Mouse (Mus musculus) liver, embryonic 11.5 days (tissue): ENCODE data around the gene Ndrg3. TPM values are rescaled to one million over a fixed set of nuclear protein-coding genes. Genes with fewer than 3 reads are reported as not detected.
A peak's percentile ranks its signal among the peaks of the same experiment; 100 is the strongest.

ENCODE experiments used
- ATAC-seq: fragments of 200-750 bp; cut with Nextera tagmentation; replicated peaks from 2 replicates; pipeline ENCODE4 v1.8.0; 2017; ENCODE audit warnings: moderate number of reproducible peaks, mild to moderate bottlenecking, moderate TSS enrichment, moderate library complexity; ENCODE audit not compliant: low FRiP score
- DNase-seq: peaks from one replicate; pipeline ENCODE4 v3.0.0-alpha.2; 2017; ENCODE audit warnings: low spot score
- H3K27ac ChIP-seq: fragments of 300-500 bp; sonication (generic); 2 replicates; pipeline ENCODE4 v1.5.1; 2014; ENCODE audit warnings: mild to moderate bottlenecking, low read depth, low read length, control low read depth
- H3K27me3 ChIP-seq: fragments of 300-500 bp; sonication (generic); replicated peaks from 2 replicates; pipeline ENCODE4 v1.6.1; 2014; ENCODE audit warnings: low read length, mixed read lengths; ENCODE audit not compliant: control insufficient read depth, insufficient read depth
- H3K36me3 ChIP-seq: fragments of 300-500 bp; sonication (generic); 2 replicates; pipeline ENCODE4 v1.6.1; 2014; ENCODE audit warnings: mild to moderate bottlenecking, low read length, moderate library complexity, mixed read lengths; ENCODE audit not compliant: control insufficient read depth, insufficient read depth
- H3K4me1 ChIP-seq: fragments of 300-500 bp; sonication (generic); replicated peaks from 2 replicates; pipeline ENCODE4 v1.6.1; 2014; ENCODE audit warnings: low read length, mixed read lengths; ENCODE audit not compliant: control insufficient read depth, insufficient read depth
- H3K4me2 ChIP-seq: fragments of 300-500 bp; sonication (generic); 2 replicates; pipeline ENCODE4 v1.6.1; 2014; ENCODE audit warnings: mild to moderate bottlenecking, control low read depth, moderate library complexity
- H3K4me3 ChIP-seq: fragments of 300-500 bp; sonication (generic); 2 replicates; pipeline ENCODE4 v1.5.1; 2014; ENCODE audit warnings: low read depth, low read length, control low read depth
- H3K9ac ChIP-seq: fragments of 300-500 bp; sonication (generic); 2 replicates; pipeline ENCODE4 v1.6.1; 2014; ENCODE audit warnings: low read depth, low read length, control low read depth
- H3K9me3 ChIP-seq: fragments of 300-500 bp; sonication (generic); 2 replicates; pipeline ENCODE4 v1.6.1; 2016; ENCODE audit warnings: low read length, inconsistent platforms, mixed read lengths; ENCODE audit not compliant: control insufficient read depth
- WGBS: fragments of 180-500 bp; shearing (Covaris S2); extraction: QIAGEN DNeasy Blood & Tissue Kit; methylation state at CpG from one replicate; pipeline ENCODE4 v1.1.7; 2014; 5-methylcytosine and 5-hydroxymethylcytosine counted together
- polyA plus RNA-seq: library from polyadenylated mRNA; unstranded; fragments of >200 nt; fragmentation: Nextera tagmentation; extraction: Ambion mirVana; gene quantifications from 2 replicates; pipeline ENCODE4 v1.2.1, GENCODE M21; 2014

Ndrg3 gene
- polyA plus RNA-seq, 1 experiment from 2014 or later, result 58.9 TPM

GRCm38 (mm10) chr2:156982864-156983263 lies 9.0 kb downstream of the Ndrg3 start:
- Histone ChIP-seq H3K27me3 (no peaks in the 10 kb centered on the region), H3K9ac (no peak overlapping the region), H3K4me2 (peak overlapping the region; percentile 41), H3K4me1 (peaks cover 16% of the 10 kb centered on the region), H3K27ac (peak overlapping the region; percentile 54; the same call in 1 of the 2 replicates), H3K4me3 (no peak overlapping the region), H3K36me3 (peaks cover 4% of the 10 kb centered on the region; the same call in 1 of the 2 replicates), H3K9me3 (no peaks in the 10 kb centered on the region)
- peak; percentile 84 for ATAC-seq
- no peak for DNase-seq
- 36% methylated on average over 2 of the region's 2 CpGs for WGBS

- WGBS, result 75% methylated on average over 4 of the region's 4 CpGs
Measured at GRCm38 (mm10) chr2:156981291-156981690, 10.6 kb downstream of the Ndrg3 start.

GRCm38 (mm10) chr2:156980059-156980458 lies 11.8 kb downstream of the Ndrg3 start:
- ATAC-seq (no peak), DNase-seq (no peak)
- Histone ChIP-seq H3K27me3 (no peaks in the 10 kb centered on the region), H3K4me1 (peaks cover 15% of the 10 kb centered on the region), H3K27ac (no peak overlapping the region), H3K9ac (no peak overlapping the region), H3K4me3 (no peak overlapping the region), H3K9me3 (no peaks in the 10 kb centered on the region), H3K36me3 (peaks cover 4% of the 10 kb centered on the region; the same call in 1 of the 2 replicates), H3K4me2 (no peak overlapping the region)
- 81% methylated on average over 2 of the region's 2 CpGs for WGBS

More at GRCm38 (mm10) chr2:156981291-156981690, 10.6 kb downstream of the Ndrg3 start:
- H3K9ac ChIP-seq, result no peak overlapping the region
- H3K27ac ChIP-seq, result no peak overlapping the region
- no peak for DNase-seq
- H3K36me3 ChIP-seq, result peaks cover 4% of the 10 kb centered on the region; the same call in 1 of the 2 replicates
- peaks cover 11% of the 10 kb centered on the region for H3K4me1 ChIP-seq
- no peak overlapping the region for H3K4me3 ChIP-seq
- H3K4me2 ChIP-seq, result no peak overlapping the region
- no peaks in the 10 kb centered on the region for H3K27me3 ChIP-seq
- ATAC-seq, result no peak
- no peaks in the 10 kb centered on the region for H3K9me3 ChIP-seq

GRCm38 (mm10) chr2:156976711-156977110 lies 15.1 kb downstream of the Ndrg3 start:
- no peaks in the 10 kb centered on the region for H3K9me3 ChIP-seq
- H3K4me2 ChIP-seq, result no peak overlapping the region
- no peaks in the 10 kb centered on the region for H3K27me3 ChIP-seq
- H3K27ac ChIP-seq, result no peak overlapping the region
- peaks cover 4% of the 10 kb centered on the region; the same call in 1 of the 2 replicates for H3K36me3 ChIP-seq
- no peak for DNase-seq
- no peak for ATAC-seq
- H3K4me1 ChIP-seq, result peaks cover 3% of the 10 kb centered on the region
- no peak overlapping the region for H3K4me3 ChIP-seq
- no peak overlapping the region for H3K9ac ChIP-seq

- H3K4me3 ChIP-seq, result no peak overlapping the region
- no peaks in the 10 kb centered on the region for H3K9me3 ChIP-seq
- DNase-seq (no peak), ATAC-seq (no peak; the same call in 1 of the 2 replicates)
- H3K27ac ChIP-seq, result peak overlapping the region; percentile 48; the same call in 1 of the 2 replicates
- WGBS, result 36% methylated on average over 2 of the region's 2 CpGs
- peaks cover 4% of the 10 kb centered on the region; the same call in 1 of the 2 replicates for H3K36me3 ChIP-seq
- H3K9ac ChIP-seq, result no peak overlapping the region
- no peak overlapping the region for H3K4me2 ChIP-seq
- no peaks in the 10 kb centered on the region for H3K27me3 ChIP-seq
- peaks cover 6% of the 10 kb centered on the region for H3K4me1 ChIP-seq
Measured at GRCm38 (mm10) chr2:156974967-156975366, 16.9 kb downstream of the Ndrg3 start.

GRCm38 (mm10) chr2:156973316-156974100 lies 18.3 kb downstream of the Ndrg3 start:
- Histone ChIP-seq H3K4me1 (peaks cover 6% of the 10 kb centered on the region), H3K4me2 (no peak overlapping the region), H3K4me3 (no peak overlapping the region), H3K9ac (no peak overlapping the region), H3K36me3 (peaks cover 4% of the 10 kb centered on the region; the same call in 1 of the 2 replicates), H3K9me3 (no peaks in the 10 kb centered on the region), H3K27me3 (no peaks in the 10 kb centered on the region), H3K27ac (no peak overlapping the region)
- ATAC-seq, result no peak
- WGBS, result 80% methylated on average over 5 of the region's 5 CpGs
- DNase-seq, result no peak

- H3K4me3 ChIP-seq, result no peak overlapping the region
- WGBS, result 68% methylated on average over 7 of the region's 7 CpGs
- peaks cover 2% of the 10 kb centered on the region for H3K4me1 ChIP-seq
- no peaks in the 10 kb centered on the region for H3K36me3 ChIP-seq
- H3K9me3 ChIP-seq, result no peaks in the 10 kb centered on the region
- H3K4me2 ChIP-seq, result no peak overlapping the region
- no peak for DNase-seq
- H3K27me3 ChIP-seq, result no peaks in the 10 kb centered on the region
- H3K9ac ChIP-seq, result no peak overlapping the region
- ATAC-seq, result no peak
- H3K27ac ChIP-seq, result no peak overlapping the region
Measured at GRCm38 (mm10) chr2:156970253-156970652, 21.6 kb downstream of the Ndrg3 start.

GRCm38 (mm10) chr2:156968501-156968900 lies 23.4 kb downstream of the Ndrg3 start:
- no peak overlapping the region for H3K4me2 ChIP-seq
- DNase-seq, result no peak
- H3K9me3 ChIP-seq, result no peaks in the 10 kb centered on the region
- H3K4me3 ChIP-seq, result no peak overlapping the region
- H3K27me3 ChIP-seq, result no peaks in the 10 kb centered on the region
- H3K9ac ChIP-seq, result no peak overlapping the region
- no peak for ATAC-seq
- H3K36me3 ChIP-seq, result no peaks in the 10 kb centered on the region
- H3K4me1 ChIP-seq, result peaks cover 2% of the 10 kb centered on the region
- H3K27ac ChIP-seq, result no peak overlapping the region
- 84% methylated on average over 4 of the region's 4 CpGs for WGBS

- DNase-seq (no peak), ATAC-seq (no peak)
- H3K4me1 ChIP-seq, result peaks cover 2% of the 10 kb centered on the region; the same call in 1 of the 2 replicates
- H3K4me3 ChIP-seq, result no peak overlapping the region
- WGBS, result 74% methylated on average over 6 of the region's 6 CpGs
- no peak overlapping the region for H3K4me2 ChIP-seq
- H3K27me3 ChIP-seq, result no peaks in the 10 kb centered on the region
- no peak overlapping the region for H3K27ac ChIP-seq
- H3K9me3 ChIP-seq, result no peaks in the 10 kb centered on the region
- no peak overlapping the region for H3K9ac ChIP-seq
- H3K36me3 ChIP-seq, result no peaks in the 10 kb centered on the region
Measured at GRCm38 (mm10) chr2:156967388-156967787, 24.5 kb downstream of the Ndrg3 start.
